8 mouse cellular contexts compared by ENCODE assay signal in genomic region chr4:106827738-106828361, GRCm38 (mm10). TPM values are rescaled to one million over a fixed set of nuclear protein-coding genes. Genes with fewer than 3 reads are reported as not detected.
DNase-seq lines count a peak whose midpoint lies in the region; ATAC-seq lines count a peak whose summit lies in the region.

No protein-coding gene starts in this region.

- peak overlapping the region; percentile 72 for H3K27ac ChIP-seq in heart, embryonic 10.5 days
- H3K27ac ChIP-seq in kidney, embryonic 14.5 days (ENCODE audit: low read depth, low read length): peak overlapping the region; percentile 65

- DNase-seq in A20 (ENCODE audit: low read depth, low spot score) (peak; percentile 66), liver (peak; percentile 76)
- peak; percentile 73 to 79 for DNase-seq in adrenal gland, postnatal 36 days
- peak; percentile 89 for DNase-seq in heart, embryonic 10.5 days (ENCODE audit: low spot score)
- DNase-seq in monocyte, adult 2 months (ENCODE audit: low read depth in 1 of 2, low spot score in 2 of 2): peak; percentile 20 to 41
- DNase-seq in spleen, postnatal 36 days (ENCODE audit: low spot score in 2 of 2): peak; percentile 80 to 82

- peak overlapping the region; percentile 62 for H3K4me3 ChIP-seq in heart, embryonic 10.5 days
- peak overlapping the region; percentile 39 for H3K4me3 ChIP-seq in kidney, embryonic 14.5 days (ENCODE audit: low read length)

- H3K27me3 ChIP-seq in heart, embryonic 10.5 days (ENCODE audit: insufficient read depth, poor library complexity, severe bottlenecking): peaks cover 50% of the 10 kb centered on the region
- no peaks in the 10 kb centered on the region for H3K27me3 ChIP-seq in kidney, embryonic 14.5 days (ENCODE audit: control insufficient read depth, insufficient read depth, low read length)

- peaks cover 38% of the 10 kb centered on the region for H3K4me1 ChIP-seq in heart, embryonic 10.5 days
- H3K4me1 ChIP-seq in kidney, embryonic 14.5 days (ENCODE audit: control insufficient read depth, insufficient read depth, low read length): peaks cover 27% of the 10 kb centered on the region

- ATAC-seq in erythroblast, adult 5-6 weeks (replicated peaks; ENCODE audit: low FRiP score, poor library complexity, severe bottlenecking): peak; percentile 53
- ATAC-seq in kidney, embryonic 14.5 days (ENCODE audit: low FRiP score, low TSS enrichment): peak; percentile 82

- H3K9me3 ChIP-seq in heart, embryonic 10.5 days: no peaks in the 10 kb centered on the region
- H3K9me3 ChIP-seq in kidney, embryonic 14.5 days (ENCODE audit: control insufficient read depth, low read length): no peaks in the 10 kb centered on the region

- H3K36me3 ChIP-seq in heart, embryonic 10.5 days: no peaks in the 10 kb centered on the region
- H3K36me3 ChIP-seq in kidney, embryonic 14.5 days (ENCODE audit: control insufficient read depth, insufficient read depth, low read length): no peaks in the 10 kb centered on the region

- peak overlapping the region; percentile 83 for H3K4me2 ChIP-seq in kidney, embryonic 14.5 days (replicated peaks; ENCODE audit: low read depth, low read length)

- peak overlapping the region; percentile 47; the same call in 1 of the 2 replicates for H3K9ac ChIP-seq in kidney, embryonic 14.5 days (ENCODE audit: low read depth, low read length)

- WGBS in heart, embryonic 10.5 days: under 1% methylated on average over 42 of the region's 42 CpGs
- WGBS in kidney, embryonic 14.5 days: 1% methylated on average over 42 of the region's 42 CpGs

RNA-seq across cellular contexts. Expression of gene Acot11, which starts 23.1 kb away (rescaled TPM):
- 10 to 100 TPM; 49.5 to 60.7 TPM for total RNA-seq in adrenal gland, postnatal 36 days (2021)
- total RNA-seq in erythroblast, adult 5-6 weeks (2015; ENCODE audit: low replicate concordance): 0.19 and 2.7 TPM in 2 replicates
- 1.3 TPM in 2 replicates for total RNA-seq in erythroblast, adult 5-6 weeks (2017; ENCODE audit: low replicate concordance)
- 3.5 and 5.6 TPM in 2 replicates for polyA plus RNA-seq in heart, embryonic 10.5 days (2016; fragmentation: Nextera tagmentation; extraction: Ambion mirVana)
- 1.4 and 2.2 TPM in 2 replicates for polyA plus RNA-seq in kidney, embryonic 14.5 days (2014; fragmentation: Nextera tagmentation; extraction: Ambion mirVana)

Comparison
In these comparisons a context has a peak if more than half of its experiments do, and no peak if none do; other contexts are left out.
1. Peak in every context shown above with its lines: DNase-seq, ATAC-seq, H3K4me3 ChIP-seq and H3K27ac ChIP-seq.
2. DNase-seq: peak in every context shown above with its lines; median percentile 89 in heart, embryonic 10.5 days; 81 in spleen, postnatal 36 days; 76 in adrenal gland, postnatal 36 days; 76 in liver; 66 in A20; 30 in monocyte, adult 2 months.
3. RNA of gene Acot11, which starts 23.1 kb away (total RNA-seq): 49.5 to 60.7 TPM in adrenal gland, postnatal 36 days; 0.19 to 2.7 TPM in erythroblast, adult 5-6 weeks; every median in the first group is over 10 times any median in the second.